Mouse (Mus musculus): ENCODE results near the gene Prcc. TPM values are rescaled to one million over a fixed set of nuclear protein-coding genes. Genes with fewer than 3 reads are reported as not detected.
A peak's percentile ranks its signal among the peaks of the same experiment; 100 is the strongest.
"Not testable (repeated sequence)": the region's sequence is repeated elsewhere in the genome, so short reads cannot be mapped to it uniquely, and the experiment has no call there.

Gene Prcc
- total and polyA plus RNA-seq, 2 experiments from 2014 or later, result 20.9 to 97.8 TPM

DNA sequence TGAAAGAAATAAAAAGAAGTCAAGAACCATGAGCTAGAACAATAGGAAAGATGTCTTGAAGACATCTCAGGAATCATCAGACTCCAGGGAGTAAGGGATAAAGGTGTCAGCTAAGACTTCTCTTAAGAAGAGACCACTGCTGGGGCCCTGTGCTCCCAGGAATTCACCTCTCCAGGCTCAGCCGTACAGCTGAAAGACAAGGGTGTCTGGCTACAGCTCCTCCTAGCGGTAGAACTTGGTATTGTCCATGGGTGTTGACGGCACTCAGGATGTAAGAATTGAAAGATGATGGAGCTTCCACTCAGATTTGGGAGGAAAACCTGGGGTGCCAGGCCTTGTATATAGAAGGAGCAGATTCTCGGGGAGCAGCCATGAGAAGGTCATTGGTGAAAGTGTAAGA, 46.8 kb downstream of the Prcc start:
- Histone ChIP-seq H3K4me2 (ENCODE audit: low read depth, low read length) (no peak overlapping the region), H3K9me3 (ENCODE audit: low read length) (no peaks in the 10 kb centered on the region), H3K27ac (no peak overlapping the region), H3K36me3 (ENCODE audit: insufficient read depth, low read length) (no peaks in the 10 kb centered on the region), H3K4me1 (ENCODE audit: insufficient read depth, low read length) (no peaks in the 10 kb centered on the region), H3K9ac (replicated peaks; ENCODE audit: low read length) (no peak overlapping the region), H3K27me3 (ENCODE audit: insufficient read depth, low read length) (no peaks in the 10 kb centered on the region), H3K4me3 (ENCODE audit: low read length) (no peak overlapping the region)
- ATAC-seq (no peak), DNase-seq (ENCODE audit: low spot score) (peak; percentile 77)
- WGBS, result 3% methylated on average over 4 of the region's 4 CpGs
- TF ChIP-seq CTCF (IDR thresholded peaks at IDR 0.05; ENCODE audit: low read depth), result peak; percentile 93

DNA sequence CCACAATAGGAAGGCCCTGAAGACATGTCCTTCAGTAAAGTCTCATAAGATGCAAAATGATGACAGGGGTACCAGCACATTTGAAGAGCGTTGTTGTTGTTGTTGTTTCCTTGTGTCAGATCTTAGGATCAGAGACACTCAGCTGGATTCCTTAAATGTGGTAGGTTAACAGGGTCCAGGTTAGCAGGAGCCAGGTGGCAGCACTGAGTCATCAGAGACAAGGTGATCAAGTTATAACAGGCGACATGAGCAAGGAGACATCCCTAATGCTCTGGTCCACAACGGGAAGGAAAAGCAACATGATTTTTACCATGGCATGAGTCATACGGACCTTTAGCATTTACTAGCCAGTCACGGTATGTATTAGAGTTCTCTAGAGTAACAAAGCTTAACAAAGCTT, 51.9 kb downstream of the Prcc start:
- Histone ChIP-seq H3K4me1 (ENCODE audit: insufficient read depth, low read length) (no peaks in the 10 kb centered on the region), H3K4me2 (ENCODE audit: low read depth, low read length) (no peak overlapping the region), H3K27me3 (ENCODE audit: insufficient read depth, low read length) (no peaks in the 10 kb centered on the region), H3K9ac (replicated peaks; ENCODE audit: low read length) (no peak overlapping the region), H3K9me3 (ENCODE audit: low read length) (no peaks in the 10 kb centered on the region), H3K4me3 (ENCODE audit: low read length) (no peak overlapping the region), H3K36me3 (ENCODE audit: insufficient read depth, low read length) (no peaks in the 10 kb centered on the region), H3K27ac (no peak overlapping the region)
- DNase-seq (ENCODE audit: low spot score) (no peak), ATAC-seq (no peak)
- TF ChIP-seq CTCF (IDR thresholded peaks at IDR 0.05; ENCODE audit: low read depth), result 0 out of 2 replicates have a peak, but pooled peaks have one; percentile 25
- 76% methylated on average over 5 of the region's 5 CpGs for WGBS

DNA sequence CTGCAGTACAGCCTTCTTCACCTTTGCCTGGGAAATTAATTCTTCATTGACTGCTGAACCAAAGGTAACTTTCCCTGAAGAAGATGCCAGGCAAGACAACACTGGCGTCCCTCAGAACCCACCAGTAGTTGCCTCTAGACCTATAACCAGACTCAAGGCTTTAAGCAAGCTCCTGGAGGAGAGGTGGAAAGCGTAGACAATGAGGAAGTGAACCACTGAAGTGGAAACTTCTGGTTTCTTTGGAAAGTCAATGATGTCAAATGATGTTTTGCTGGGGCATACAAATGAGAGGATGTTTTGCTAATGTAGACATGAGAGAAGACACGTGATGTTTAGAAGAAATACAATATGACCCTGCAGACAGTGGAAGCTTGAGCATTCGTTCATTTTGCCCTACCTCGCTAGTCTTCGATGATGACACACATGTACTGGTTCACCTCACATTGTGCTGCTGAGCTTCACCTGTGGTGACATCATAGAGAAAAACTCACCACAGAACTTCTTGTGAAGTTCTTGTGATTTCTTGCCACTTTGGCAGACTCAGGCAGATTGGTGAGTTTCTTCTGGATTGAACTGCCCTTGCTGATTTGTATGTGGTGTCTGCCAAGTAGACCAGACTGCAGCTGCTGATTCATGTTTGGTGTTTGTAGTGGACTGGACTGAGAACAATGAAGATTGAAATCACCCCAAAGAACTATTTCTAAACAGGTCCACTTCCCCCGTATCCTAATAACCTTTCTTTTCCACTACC, 53.1 kb downstream of the Prcc start:
- no peaks in the 10 kb centered on the region for H3K4me1 ChIP-seq (ENCODE audit: insufficient read depth, low read length)
- DNase-seq (ENCODE audit: low spot score) (no peak), ATAC-seq (no peak)
- H3K9me3 ChIP-seq (ENCODE audit: low read length), result no peaks in the 10 kb centered on the region
- H3K36me3 ChIP-seq (ENCODE audit: insufficient read depth, low read length), result no peaks in the 10 kb centered on the region
- no peak overlapping the region for H3K27ac ChIP-seq
- H3K4me2 ChIP-seq (ENCODE audit: low read depth, low read length), result no peak overlapping the region
- no peak overlapping the region for H3K4me3 ChIP-seq (ENCODE audit: low read length)
- WGBS, result 84% methylated on average over 7 of the region's 7 CpGs
- no peak overlapping the region for H3K9ac ChIP-seq (replicated peaks; ENCODE audit: low read length)
- TF ChIP-seq CTCF (IDR thresholded peaks at IDR 0.05; ENCODE audit: low read depth), result no peak
- H3K27me3 ChIP-seq (ENCODE audit: insufficient read depth, low read length), result no peaks in the 10 kb centered on the region

DNA sequence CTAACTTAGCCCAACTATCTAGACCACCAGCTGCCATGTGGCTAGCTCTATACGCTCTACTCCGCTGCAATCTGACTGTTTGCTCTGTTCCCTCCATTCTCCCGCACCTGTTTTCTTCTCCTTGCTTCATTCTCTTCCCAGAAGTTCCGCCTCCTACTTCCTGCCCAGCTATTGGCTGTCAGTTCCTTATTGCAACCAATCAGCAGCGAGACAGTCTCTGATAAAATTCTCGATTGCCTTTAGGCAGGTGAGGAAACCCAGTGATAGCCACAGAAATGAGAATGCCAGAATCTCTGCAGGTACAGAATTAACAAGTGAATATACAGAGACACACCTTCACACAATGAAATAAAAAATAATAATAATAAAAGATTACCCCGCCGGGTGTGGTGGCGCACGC, 56.4 kb downstream of the Prcc start:
- no peak for TF ChIP-seq CTCF (IDR thresholded peaks at IDR 0.05; ENCODE audit: low read depth)
- WGBS, result 54% methylated on average over 10 of the region's 10 CpGs
- no peak overlapping the region for H3K4me2 ChIP-seq (ENCODE audit: low read depth, low read length)
- H3K27ac ChIP-seq, result no peak overlapping the region
- H3K27me3 ChIP-seq (ENCODE audit: insufficient read depth, low read length), result no peaks in the 10 kb centered on the region
- ATAC-seq (no peak), DNase-seq (ENCODE audit: low spot score) (no peak)
- no peak overlapping the region for H3K9ac ChIP-seq (replicated peaks; ENCODE audit: low read length)
- H3K4me1 ChIP-seq (ENCODE audit: insufficient read depth, low read length), result no peaks in the 10 kb centered on the region
- no peaks in the 10 kb centered on the region for H3K36me3 ChIP-seq (ENCODE audit: insufficient read depth, low read length)
- no peaks in the 10 kb centered on the region for H3K9me3 ChIP-seq (ENCODE audit: low read length)
- H3K4me3 ChIP-seq (ENCODE audit: low read length), result no peak overlapping the region

DNA sequence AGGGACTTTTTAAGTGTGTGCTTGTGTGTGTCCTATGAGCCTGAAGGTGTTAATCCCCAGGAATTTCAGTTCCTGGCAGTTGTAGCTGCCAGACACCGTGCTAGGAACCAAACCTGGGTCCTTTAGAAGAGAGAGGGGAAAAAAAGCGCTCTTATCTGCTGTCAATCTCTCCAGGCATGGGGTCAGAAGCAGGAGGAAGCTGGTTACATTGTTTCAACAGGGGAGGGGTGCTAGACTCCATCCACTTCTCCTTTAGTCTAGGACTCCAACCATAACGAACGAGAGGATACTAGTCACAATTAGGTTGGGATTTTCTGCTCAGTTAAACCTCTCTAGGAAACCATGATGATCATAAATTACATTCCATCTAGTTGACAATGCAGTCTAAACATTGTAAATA, 57.0 kb downstream of the Prcc start:
- Histone ChIP-seq H3K27me3 (ENCODE audit: insufficient read depth, low read length) (no peaks in the 10 kb centered on the region), H3K27ac (no peak overlapping the region), H3K9ac (replicated peaks; ENCODE audit: low read length) (no peak overlapping the region), H3K4me2 (ENCODE audit: low read depth, low read length) (no peak overlapping the region), H3K9me3 (ENCODE audit: low read length) (no peaks in the 10 kb centered on the region), H3K4me1 (ENCODE audit: insufficient read depth, low read length) (no peaks in the 10 kb centered on the region), H3K4me3 (ENCODE audit: low read length) (no peak overlapping the region), H3K36me3 (ENCODE audit: insufficient read depth, low read length) (no peaks in the 10 kb centered on the region)
- TF ChIP-seq CTCF (IDR thresholded peaks at IDR 0.05; ENCODE audit: low read depth), result no peak
- no peak for DNase-seq (ENCODE audit: low spot score)
- no peak for ATAC-seq
- 42% methylated on average over 4 of the region's 4 CpGs for WGBS

DNA sequence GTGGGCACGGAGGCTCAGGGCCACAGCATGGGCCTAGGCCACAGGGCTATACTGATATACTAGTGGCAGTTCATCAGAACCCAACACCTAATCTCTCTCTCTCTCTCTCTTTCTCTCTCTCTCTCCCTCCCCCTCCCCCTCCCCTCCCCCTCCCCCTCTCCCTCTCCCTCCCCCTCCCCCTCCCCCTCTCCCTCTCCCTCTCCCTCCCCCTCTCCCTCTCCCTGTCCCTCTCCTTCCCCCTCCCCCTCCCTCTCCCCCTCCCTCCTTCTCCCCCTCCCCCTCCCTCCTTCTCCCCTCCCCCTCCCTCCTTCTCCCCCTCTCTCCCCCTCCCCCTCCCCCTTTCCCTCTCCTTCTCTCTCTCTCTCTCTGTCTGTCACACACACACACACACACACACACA, 61.2 kb downstream of the Prcc start, which contains the start of gene Pear1:
TSS of gene Pear1 (minus strand) at position 101 of the 400 bp plus-strand sequence.
- not testable (repeated sequence) for H3K9me3 ChIP-seq (ENCODE audit: low read length); DNase-seq (ENCODE audit: low spot score); H3K27me3 ChIP-seq (ENCODE audit: insufficient read depth, low read length); ATAC-seq; H3K4me2 ChIP-seq (ENCODE audit: low read depth, low read length); H3K4me3 ChIP-seq (ENCODE audit: low read length); H3K27ac ChIP-seq; H3K9ac ChIP-seq (replicated peaks; ENCODE audit: low read length); H3K4me1 ChIP-seq (ENCODE audit: insufficient read depth, low read length); H3K36me3 ChIP-seq (ENCODE audit: insufficient read depth, low read length)
- WGBS, result 90% methylated on average over 1 of the region's 1 CpGs

DNA sequence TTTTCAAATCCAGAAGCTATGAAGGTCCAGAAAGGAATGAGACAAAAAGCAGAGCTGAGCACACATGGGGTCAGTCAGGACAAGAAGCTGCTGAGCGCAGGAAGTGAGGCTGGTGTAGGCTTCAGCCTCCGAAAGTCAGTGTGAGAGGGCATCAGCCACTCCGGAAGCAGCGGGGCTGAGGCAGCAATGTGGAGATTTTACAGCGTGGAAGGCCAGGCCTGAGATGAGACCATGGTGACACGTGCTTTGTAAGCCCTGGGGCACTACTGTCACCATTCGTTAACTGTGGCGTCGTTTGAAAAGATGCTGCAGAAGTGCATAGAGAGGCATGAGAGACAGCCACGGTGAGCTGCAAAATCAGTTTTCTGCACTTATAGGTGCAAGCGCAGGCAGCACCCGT, 67.2 kb downstream of the Prcc start:
- H3K9ac ChIP-seq (replicated peaks; ENCODE audit: low read length), result no peak overlapping the region
- no peaks in the 10 kb centered on the region for H3K9me3 ChIP-seq (ENCODE audit: low read length)
- DNase-seq (ENCODE audit: low spot score) (no peak), ATAC-seq (no peak)
- no peak overlapping the region for H3K4me2 ChIP-seq (ENCODE audit: low read depth, low read length)
- TF ChIP-seq CTCF (IDR thresholded peaks at IDR 0.05; ENCODE audit: low read depth), result no peak
- 60% methylated on average over 12 of the region's 12 CpGs for WGBS
- 0 out of 2 replicates have a peak, but pooled peaks cover 4% of the 10 kb centered on the region for H3K27me3 ChIP-seq (ENCODE audit: insufficient read depth, low read length)
- no peak overlapping the region for H3K4me3 ChIP-seq (ENCODE audit: low read length)
- H3K4me1 ChIP-seq (ENCODE audit: insufficient read depth, low read length), result 0 out of 2 replicates have a peak, but pooled peaks cover 6% of the 10 kb centered on the region
- H3K36me3 ChIP-seq (ENCODE audit: insufficient read depth, low read length), result no peaks in the 10 kb centered on the region
- no peak overlapping the region for H3K27ac ChIP-seq
